Mouse (Mus musculus): Measurements from ENCODE around the gene Mettl23. TPM values are rescaled to one million over a fixed set of nuclear protein-coding genes. Genes with fewer than 3 reads are reported as not detected.

Mettl23 gene
- polyA plus RNA-seq, 1 experiment from 2014 or later, result 37.1 TPM

DNA sequence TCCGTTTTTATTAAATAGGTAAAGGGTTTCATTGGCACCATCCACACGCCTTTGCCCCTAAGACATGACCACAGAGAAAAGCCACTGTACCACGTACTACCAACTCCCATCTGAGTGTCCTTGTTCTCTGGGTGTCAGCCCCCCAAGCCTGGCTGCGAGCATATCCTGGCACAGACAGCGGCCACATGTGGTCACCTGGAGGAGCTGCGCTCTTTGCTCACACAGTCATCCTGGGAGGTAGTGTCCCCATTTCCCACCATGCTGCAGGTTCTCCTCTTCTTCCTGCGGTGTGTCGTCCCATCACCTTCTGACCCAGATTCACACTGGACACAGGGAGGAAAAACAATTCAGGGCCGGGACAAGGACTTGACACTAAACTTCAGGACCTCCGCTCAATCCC, 5.6 kb upstream of the Mettl23 start:
- H3K36me3 ChIP-seq (ENCODE audit: control insufficient read depth, insufficient read depth), result peaks cover 68% of the 10 kb centered on the region
- peak; percentile 39 for TF ChIP-seq CTCF (IDR thresholded peaks at IDR 0.05; ENCODE audit: low read depth)
- H3K9me3 ChIP-seq (ENCODE audit: control insufficient read depth), result no peaks in the 10 kb centered on the region
- H3K4me3 ChIP-seq (ENCODE audit: low read depth, low read length), result no peak overlapping the region
- 88% methylated on average over 10 of the region's 10 CpGs for WGBS
- no peak overlapping the region for H3K9ac ChIP-seq (ENCODE audit: low read depth, low read length)
- peaks cover 11% of the 10 kb centered on the region; the same call in 1 of the 2 replicates for H3K4me1 ChIP-seq (replicated peaks; ENCODE audit: control insufficient read depth, insufficient read depth, low read length)
- no peak for ATAC-seq
- H3K4me2 ChIP-seq (replicated peaks; ENCODE audit: low read depth), result no peak overlapping the region
- H3K27ac ChIP-seq (ENCODE audit: low read depth, low read length), result no peak overlapping the region
- no peaks in the 10 kb centered on the region for H3K27me3 ChIP-seq (replicated peaks; ENCODE audit: control insufficient read depth, insufficient read depth, low read length)

DNA sequence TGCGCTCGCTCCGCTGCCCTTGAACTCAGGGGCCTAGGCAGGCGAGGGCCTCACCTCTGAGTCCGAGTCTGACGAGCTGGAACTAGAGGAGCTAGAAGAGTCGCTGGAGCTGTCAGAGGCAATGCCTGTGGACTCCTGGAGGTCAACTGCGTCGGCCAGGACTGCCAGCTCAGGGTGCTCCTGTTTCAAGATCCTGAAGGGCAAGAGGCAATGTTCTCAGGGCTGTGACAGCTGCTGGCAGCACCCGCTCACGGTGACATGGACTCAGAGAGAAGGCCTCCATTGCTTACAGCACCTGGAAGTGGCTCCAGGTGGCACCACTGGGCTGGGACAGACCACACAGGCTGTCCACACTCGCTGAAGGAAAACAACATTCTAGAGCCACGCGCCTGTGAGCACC, 4.1 kb upstream of the Mettl23 start:
- H3K4me1 ChIP-seq (replicated peaks; ENCODE audit: control insufficient read depth, insufficient read depth, low read length), result peaks cover 11% of the 10 kb centered on the region; the same call in 1 of the 2 replicates
- no peak for ATAC-seq
- WGBS, result 76% methylated on average over 14 of the region's 14 CpGs
- H3K9me3 ChIP-seq (ENCODE audit: control insufficient read depth), result no peaks in the 10 kb centered on the region
- H3K4me2 ChIP-seq (replicated peaks; ENCODE audit: low read depth), result no peak overlapping the region
- peaks cover 63% of the 10 kb centered on the region for H3K36me3 ChIP-seq (ENCODE audit: control insufficient read depth, insufficient read depth)
- H3K4me3 ChIP-seq (ENCODE audit: low read depth, low read length), result no peak overlapping the region
- peak; percentile 48 for TF ChIP-seq CTCF (IDR thresholded peaks at IDR 0.05; ENCODE audit: low read depth)
- H3K9ac ChIP-seq (ENCODE audit: low read depth, low read length), result no peak overlapping the region
- peak overlapping the region; percentile 50 for H3K27ac ChIP-seq (ENCODE audit: low read depth, low read length)
- H3K27me3 ChIP-seq (replicated peaks; ENCODE audit: control insufficient read depth, insufficient read depth, low read length), result no peaks in the 10 kb centered on the region

DNA sequence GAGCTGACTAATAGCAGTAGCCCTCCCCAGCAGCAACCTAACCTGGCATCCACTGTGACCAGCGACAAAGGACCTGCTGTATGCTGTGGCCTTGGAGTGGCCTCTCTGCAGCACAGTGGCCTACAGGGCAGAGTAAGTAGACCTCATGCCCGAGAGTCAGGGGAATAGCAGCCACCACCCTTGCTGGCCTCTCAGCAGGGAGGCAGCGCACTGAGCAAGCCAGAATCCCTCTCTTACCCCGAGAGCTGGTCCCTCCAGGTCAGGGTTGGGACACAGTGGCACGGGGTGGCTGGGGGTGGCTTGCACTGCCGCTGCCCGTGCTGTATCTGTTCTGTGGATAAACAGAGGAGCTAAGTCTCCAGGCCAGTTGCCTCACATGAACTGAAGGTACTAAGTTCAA, 3.5 kb upstream of the Mettl23 start:
- WGBS, result 54% methylated on average over 7 of the region's 7 CpGs
- ATAC-seq, result no peak
- Histone ChIP-seq H3K9me3 (ENCODE audit: control insufficient read depth) (no peaks in the 10 kb centered on the region), H3K4me2 (replicated peaks; ENCODE audit: low read depth) (peak overlapping the region; percentile 40), H3K4me1 (replicated peaks; ENCODE audit: control insufficient read depth, insufficient read depth, low read length) (peaks cover 11% of the 10 kb centered on the region; the same call in 1 of the 2 replicates), H3K27me3 (replicated peaks; ENCODE audit: control insufficient read depth, insufficient read depth, low read length) (no peaks in the 10 kb centered on the region), H3K4me3 (ENCODE audit: low read depth, low read length) (no peak overlapping the region), H3K27ac (ENCODE audit: low read depth, low read length) (0 out of 2 replicates have a peak overlapping the region, but pooled peaks have one; percentile 8), H3K36me3 (ENCODE audit: control insufficient read depth, insufficient read depth) (peaks cover 58% of the 10 kb centered on the region), H3K9ac (ENCODE audit: low read depth, low read length) (no peak overlapping the region)
- no peak for TF ChIP-seq CTCF (IDR thresholded peaks at IDR 0.05; ENCODE audit: low read depth)

DNA sequence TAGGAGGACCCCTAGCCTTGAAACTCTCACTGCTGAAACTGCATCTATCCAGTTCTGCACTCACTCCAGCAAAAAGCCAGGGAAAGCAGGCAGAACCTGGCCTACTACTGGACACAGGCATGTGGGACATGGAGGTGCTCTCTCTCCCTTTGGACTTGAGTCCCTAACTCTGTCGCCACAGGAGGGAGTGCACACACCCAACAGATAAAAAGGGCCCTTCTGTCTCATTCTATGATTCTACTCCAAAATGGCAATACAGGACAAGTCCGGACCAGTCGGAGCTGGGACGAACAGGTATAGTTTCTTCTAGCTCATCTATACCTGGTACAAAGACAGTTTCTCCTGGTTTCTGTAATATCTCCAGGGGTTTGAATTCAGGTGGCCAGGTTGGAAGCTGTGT, 2.3 kb upstream of the Mettl23 start:
- ATAC-seq, result no peak
- Histone ChIP-seq H3K4me2 (replicated peaks; ENCODE audit: low read depth) (peak overlapping the region; percentile 69), H3K4me1 (replicated peaks; ENCODE audit: control insufficient read depth, insufficient read depth, low read length) (peaks cover 11% of the 10 kb centered on the region; the same call in 1 of the 2 replicates), H3K27ac (ENCODE audit: low read depth, low read length) (peak overlapping the region; percentile 15), H3K4me3 (ENCODE audit: low read depth, low read length) (peak overlapping the region; percentile 78; the same call in 1 of the 2 replicates), H3K9me3 (ENCODE audit: control insufficient read depth) (no peaks in the 10 kb centered on the region), H3K36me3 (ENCODE audit: control insufficient read depth, insufficient read depth) (peaks cover 48% of the 10 kb centered on the region), H3K27me3 (replicated peaks; ENCODE audit: control insufficient read depth, insufficient read depth, low read length) (no peaks in the 10 kb centered on the region), H3K9ac (ENCODE audit: low read depth, low read length) (peak overlapping the region; percentile 31; the same call in 1 of the 2 replicates)
- WGBS, result 55% methylated on average over 4 of the region's 4 CpGs
- peak; percentile 40; the same call in 1 of the 2 replicates for TF ChIP-seq CTCF (IDR thresholded peaks at IDR 0.05; ENCODE audit: low read depth)

DNA sequence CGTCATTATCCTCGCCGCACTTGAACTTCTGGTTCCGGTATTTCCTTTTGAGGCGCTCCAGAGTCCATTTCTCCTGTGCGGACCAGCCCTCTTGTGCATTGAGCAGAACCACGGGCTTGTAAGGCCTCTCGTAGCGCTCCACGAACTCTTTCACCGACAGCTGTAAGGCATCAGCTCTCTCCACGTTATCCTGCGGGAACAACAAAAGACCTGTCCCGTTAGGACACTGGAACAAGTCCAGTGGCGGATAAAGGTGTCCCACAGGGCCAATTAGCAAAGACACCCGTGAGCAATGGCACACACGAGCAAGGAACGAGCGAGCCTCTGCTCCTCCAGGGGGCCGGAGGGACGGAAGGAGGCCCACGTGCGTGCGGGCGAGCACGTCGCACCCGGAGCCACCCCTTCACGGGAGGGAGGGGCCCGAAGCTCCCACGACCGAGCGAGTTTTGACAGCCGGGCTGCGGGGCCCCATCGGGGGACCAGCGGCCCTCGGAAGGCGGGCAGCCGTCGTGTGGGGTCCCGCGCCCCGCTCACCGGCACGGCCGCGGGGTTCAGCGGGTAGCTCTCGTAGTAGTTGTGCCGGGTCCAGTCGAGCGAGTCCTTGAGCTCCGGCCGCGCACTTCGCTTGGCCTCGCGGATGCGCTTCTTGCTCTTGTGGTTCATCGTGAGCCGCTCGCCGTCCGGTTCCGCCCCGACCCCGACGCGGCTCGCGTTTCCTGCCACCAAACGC, 382 bp upstream of the Mettl23 start:
- Histone ChIP-seq H3K27me3 (replicated peaks; ENCODE audit: control insufficient read depth, insufficient read depth, low read length) (no peaks in the 10 kb centered on the region), H3K9me3 (ENCODE audit: control insufficient read depth) (no peaks in the 10 kb centered on the region), H3K4me2 (replicated peaks; ENCODE audit: low read depth) (peak overlapping the region; percentile 69), H3K4me3 (ENCODE audit: low read depth, low read length) (peak overlapping the region; percentile 78), H3K36me3 (ENCODE audit: control insufficient read depth, insufficient read depth) (peaks cover 31% of the 10 kb centered on the region), H3K27ac (ENCODE audit: low read depth, low read length) (peak overlapping the region; percentile 99), H3K4me1 (replicated peaks; ENCODE audit: control insufficient read depth, insufficient read depth, low read length) (peaks cover 11% of the 10 kb centered on the region; the same call in 1 of the 2 replicates), H3K9ac (ENCODE audit: low read depth, low read length) (peak overlapping the region; percentile 89)
- peak; percentile 44 for ATAC-seq
- under 1% methylated on average over 63 of the region's 73 CpGs for WGBS
- peak; percentile 53 for TF ChIP-seq CTCF (IDR thresholded peaks at IDR 0.05; ENCODE audit: low read depth)

DNA sequence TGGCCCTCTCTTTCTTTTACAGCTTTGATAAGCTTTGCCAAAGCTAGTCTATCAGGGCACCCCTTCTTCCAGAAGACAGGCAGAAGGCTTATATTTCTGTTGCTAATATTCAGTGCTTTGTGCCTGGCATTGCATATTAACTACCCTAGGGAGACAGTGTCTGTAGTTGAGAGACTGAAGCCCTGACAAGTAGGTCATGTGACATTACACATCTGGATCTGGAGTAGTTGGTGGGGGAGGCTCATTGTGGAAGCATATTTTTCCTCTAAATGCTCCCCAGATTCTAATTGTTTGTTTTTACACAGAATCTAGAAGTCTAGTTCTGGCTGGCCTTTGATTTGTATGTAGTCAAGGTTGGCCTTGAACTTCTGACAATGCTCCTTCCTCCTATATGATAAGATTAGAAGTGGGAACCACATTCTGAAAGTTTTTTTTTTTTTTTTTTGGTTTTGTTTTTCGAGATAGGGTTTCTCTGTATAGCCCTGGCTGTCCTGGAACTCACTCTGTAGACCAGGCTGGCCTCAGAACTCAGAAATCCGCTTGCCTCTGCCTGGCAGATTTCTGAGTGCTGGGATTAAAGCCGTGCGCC, 3.6 kb downstream of the Mettl23 start:
- Histone ChIP-seq H3K36me3 (ENCODE audit: control insufficient read depth, insufficient read depth) (peaks cover 29% of the 10 kb centered on the region; the same call in 1 of the 2 replicates), H3K27me3 (replicated peaks; ENCODE audit: control insufficient read depth, insufficient read depth, low read length) (no peaks in the 10 kb centered on the region), H3K9me3 (ENCODE audit: control insufficient read depth) (no peaks in the 10 kb centered on the region), H3K4me3 (ENCODE audit: low read depth, low read length) (no peak overlapping the region), H3K4me1 (replicated peaks; ENCODE audit: control insufficient read depth, insufficient read depth, low read length) (0 out of 2 replicates have a peak, but pooled peaks cover under 1% of the 10 kb centered on the region), H3K27ac (ENCODE audit: low read depth, low read length) (no peak overlapping the region), H3K9ac (ENCODE audit: low read depth, low read length) (no peak overlapping the region), H3K4me2 (replicated peaks; ENCODE audit: low read depth) (no peak overlapping the region)
- no peak for TF ChIP-seq CTCF (IDR thresholded peaks at IDR 0.05; ENCODE audit: low read depth)
- 81% methylated on average over 4 of the region's 4 CpGs for WGBS
- ATAC-seq, result no peak
